Mouse (Mus musculus): Measurements from ENCODE around the gene Psmc3. TPM values are rescaled to one million over a fixed set of nuclear protein-coding genes. Genes with fewer than 3 reads are reported as not detected.

The Psmc3 gene
- total RNA-seq, 2 experiments from 2014 or later, result 226 to 256 TPM

DNA sequence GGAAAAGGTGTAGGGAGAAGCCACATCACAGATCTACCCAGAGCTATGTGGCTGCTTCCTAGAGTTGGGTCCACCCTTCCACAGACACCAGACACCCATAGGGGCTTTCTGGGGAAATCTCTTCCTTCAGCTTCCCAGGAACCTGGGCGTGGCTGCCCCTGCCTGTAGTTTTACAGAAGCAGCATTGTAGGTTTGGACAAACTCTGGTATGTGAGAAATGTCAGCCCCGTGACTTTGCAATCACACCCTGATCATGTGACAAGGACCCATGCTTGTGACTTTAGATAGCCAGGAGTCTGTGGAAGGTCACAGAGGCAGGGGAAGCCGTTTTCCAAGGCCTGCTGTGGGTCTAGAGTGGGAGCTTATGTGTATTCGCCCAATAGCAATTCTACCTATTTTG, 58.7 kb downstream of the Psmc3 start:
- intact Hi-C loops (cut with DNase I), result no loop called here
- TF ChIP-seq CTCF (IDR thresholded peaks at IDR 0.05), result no peak
- no peak overlapping the region for H3K4me3 ChIP-seq
- no peak overlapping the region for H3K27ac ChIP-seq
- no peak for DNase-seq

GRCm38 (mm10) chr2:91113334-91113733, 59.5 kb downstream of the Psmc3 start:
- no peak overlapping the region for H3K27ac ChIP-seq
- TF ChIP-seq CTCF (IDR thresholded peaks at IDR 0.05), result no peak
- no peak overlapping the region for H3K4me3 ChIP-seq
- intact Hi-C loops (cut with DNase I), result no loop called here
- no peak for DNase-seq

- DNase-seq, result no peak
- intact Hi-C loops (cut with DNase I), result no loop called here
- Histone ChIP-seq H3K27ac (no peak overlapping the region), H3K4me3 (no peak overlapping the region)
- TF ChIP-seq CTCF (IDR thresholded peaks at IDR 0.05), result no peak
Observed at GRCm38 (mm10) chr2:91113852-91114251, 60.0 kb downstream of the Psmc3 start.

DNA sequence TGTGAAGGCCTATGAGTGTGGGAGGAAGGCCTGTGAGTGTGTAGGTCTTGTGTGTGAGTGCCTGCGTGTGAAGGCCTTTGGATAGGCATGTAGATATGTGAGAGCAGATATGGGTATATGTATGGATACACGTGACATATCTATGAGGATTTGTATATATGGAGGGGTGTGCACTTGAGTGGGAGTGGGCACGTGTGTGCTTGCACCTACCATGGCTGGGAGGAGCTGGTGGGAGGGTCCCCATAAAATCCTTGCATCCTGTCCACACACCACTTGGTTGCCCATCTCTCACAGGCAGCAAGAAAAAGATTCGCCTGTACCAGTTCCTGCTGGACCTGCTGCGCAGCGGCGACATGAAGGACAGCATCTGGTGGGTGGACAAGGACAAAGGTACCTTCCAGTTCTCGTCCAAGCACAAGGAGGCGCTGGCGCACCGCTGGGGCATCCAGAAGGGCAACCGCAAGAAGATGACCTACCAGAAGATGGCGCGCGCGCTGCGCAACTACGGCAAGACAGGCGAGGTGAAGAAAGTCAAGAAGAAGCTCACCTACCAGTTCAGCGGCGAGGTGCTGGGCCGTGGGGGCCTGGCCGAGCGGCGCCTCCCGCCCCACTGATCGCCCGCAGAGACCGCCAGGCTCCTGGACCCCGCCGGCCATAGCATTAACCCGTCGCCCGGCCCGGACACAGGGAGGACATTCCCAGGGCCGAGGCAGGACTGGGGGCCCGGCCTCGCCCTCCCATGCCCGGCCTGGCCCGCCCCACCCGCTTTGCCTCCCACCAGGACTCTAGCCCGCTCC, 61.2 kb downstream of the Psmc3 start:
- no peak; the same call in 1 of the 2 replicates for TF ChIP-seq CTCF (IDR thresholded peaks at IDR 0.05)
- Histone ChIP-seq H3K27ac (peak overlapping the region; percentile 77), H3K4me3 (peak overlapping the region; percentile 70)
- intact Hi-C loops (cut with DNase I), result loop anchor here (1.0 to 5.0 kb wide), 3 partner anchors 79 to 362 kb away; partner anchors contain the start of gene Ddb2
- DNase-seq, result peak; percentile 98

GRCm38 (mm10) chr2:91115578-91115970, 61.8 kb downstream of the Psmc3 start:
- Histone ChIP-seq H3K4me3 (peak overlapping the region; percentile 70), H3K27ac (peak overlapping the region; percentile 77)
- DNase-seq, result no peak
- TF ChIP-seq CTCF (IDR thresholded peaks at IDR 0.05), result no peak
- intact Hi-C loops (cut with DNase I), result loop anchor here (1.0 to 5.0 kb wide), 3 partner anchors 79 to 362 kb away; partner anchors contain the start of gene Ddb2

Other genes starting within 250 kb of the Psmc3 start
- 100 to 1,000 TPM; 156 to 179 TPM for gene Mtch2, start 206.9 kb upstream of the Psmc3 start, total RNA-seq (2021)
- 1 to 10 TPM; 4.3 to 6.1 TPM for gene C1qtnf4, start 168.1 kb upstream of the Psmc3 start, total RNA-seq (2021)
- gene Kbtbd4, start 149.3 kb upstream of the Psmc3 start, total RNA-seq (2021), result 10 to 100 TPM; 18.5 to 20.6 TPM
- 100 to 1,000 TPM; 460 to 625 TPM for gene Ndufs3, start 149.2 kb upstream of the Psmc3 start, total RNA-seq (2021)
- 10 to 100 TPM; 59.5 to 62.3 TPM for gene Celf1, start 113.6 kb upstream of the Psmc3 start, total RNA-seq (2021)
- gene Rapsn, start 18.4 kb upstream of the Psmc3 start, total RNA-seq (2021), result 10 to 100 TPM; 28.3 to 30.2 TPM
- gene Slc39a13, start 16.4 kb downstream of the Psmc3 start, total RNA-seq (2021), result 10 to 100 TPM; 18.7 to 22.0 TPM
- 1 to 10 TPM in 1 of 2 experiments, under 1 TPM in 1; 0.87 to 1.2 TPM for gene Spi1, start 28.4 kb downstream of the Psmc3 start, total RNA-seq (2021)
- gene Mybpc3, start 64.1 kb downstream of the Psmc3 start, total RNA-seq (2021), result under 1 TPM in 1 of 2 experiments, not detected in 1; 0.06 TPM
- gene Madd, start 129.8 kb downstream of the Psmc3 start, total RNA-seq (2021), result 1 to 10 TPM; 2.9 to 4.0 TPM
- 10 to 100 TPM; 26.8 to 26.9 TPM for gene Nr1h3, start 148.8 kb downstream of the Psmc3 start, total RNA-seq (2021)
- gene Acp2, start 148.9 kb downstream of the Psmc3 start, total RNA-seq (2021), result 10 to 100 TPM; 12.5 to 13.6 TPM
- 1 to 10 TPM; 2.6 to 2.8 TPM for gene Ddb2, start 183.0 kb downstream of the Psmc3 start, total RNA-seq (2021)
- 100 to 1,000 TPM; 375 to 428 TPM for gene Pacsin3, start 201.9 kb downstream of the Psmc3 start, total RNA-seq (2021)
- 100 to 1,000 TPM; 152 to 211 TPM for gene Arfgap2, start 211.0 kb downstream of the Psmc3 start, total RNA-seq (2021)

Measured in gastrocnemius, adult 2 months (tissue).